21 mouse cellular contexts compared by ENCODE assay signal in the genomic region with DNA sequence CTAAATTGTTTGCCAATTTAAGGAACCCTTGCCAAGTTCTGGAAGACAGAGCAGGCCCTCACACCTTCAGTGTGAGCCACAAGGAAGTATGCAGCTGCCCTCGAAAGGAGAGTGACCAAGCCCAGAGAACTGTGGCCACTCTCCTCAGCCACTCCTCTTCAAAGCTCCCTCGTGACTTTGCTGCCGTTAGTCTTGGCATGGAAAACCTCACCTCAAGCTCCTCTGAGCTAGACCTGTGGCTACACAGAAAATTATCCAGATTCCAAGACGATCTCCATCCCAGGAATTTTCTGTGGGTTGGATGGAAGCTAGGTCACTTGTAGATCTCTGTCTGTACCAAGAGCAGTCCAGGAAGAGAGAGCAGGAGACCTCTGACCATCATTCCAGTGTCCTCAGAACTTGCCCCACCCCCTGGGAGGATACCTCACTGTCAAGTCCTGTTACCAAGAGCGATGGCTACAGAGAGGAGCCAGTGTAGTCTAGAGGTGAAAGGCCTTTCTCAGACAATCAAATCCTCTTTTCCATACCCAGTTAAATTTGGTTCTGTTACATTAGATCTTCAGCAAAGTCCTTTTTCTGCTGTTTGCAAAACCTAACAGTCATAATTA.
DNase-seq lines count a peak whose midpoint lies in the region; ATAC-seq lines count a peak whose summit lies in the region.
"Had no signal": no experiment of that assay in that cellular context is flagged by ENCODE, and none has a peak within 500 bp of the region (broad histone marks: within the 10 kb centered on the region; RNA-seq: fewer than 3 reads in every experiment).

No protein-coding gene starts in this region.

- 87% methylated on average over 5 of the region's 5 CpGs for WGBS in forebrain, embryonic 15.5 days
- whole genome bisulfite sequencing in forebrain, embryonic 11.5 days: 83% methylated on average over 5 of the region's 5 CpGs
- WGBS in kidney, embryonic 16.5 days: 68% methylated on average over 5 of the region's 5 CpGs
- WGBS in neural tube, embryonic 13.5 days: 83% methylated on average over 5 of the region's 5 CpGs

- H3K27ac ChIP-seq in forebrain, embryonic 15.5 days (replicated peaks): peak overlapping the region; percentile 70
- no peak overlapping the region for H3K27ac ChIP-seq in forebrain, embryonic 11.5 days (ENCODE audit: low read depth, low read length)
- no peak overlapping the region for H3K27ac ChIP-seq in kidney, embryonic 16.5 days (ENCODE audit: low read length)
- 0 out of 2 replicates have a peak overlapping the region, but pooled peaks have one; percentile 18 for H3K27ac ChIP-seq in neural tube, embryonic 13.5 days (replicated peaks)
- H3K27ac ChIP-seq: heart, adult 2 months; hindbrain, embryonic 12.5 days; limb, embryonic 15.5 days; liver, embryonic 15.5 days; macrophage; stomach, postnatal 0 days had no signal

- no peaks in the 10 kb centered on the region for H3K27me3 ChIP-seq in forebrain, embryonic 15.5 days
- no peaks in the 10 kb centered on the region for H3K27me3 ChIP-seq in forebrain, embryonic 11.5 days (ENCODE audit: control insufficient read depth, insufficient read depth, low read length)
- no peaks in the 10 kb centered on the region for H3K27me3 ChIP-seq in kidney, embryonic 16.5 days (ENCODE audit: insufficient read depth, low read length)
- no peaks in the 10 kb centered on the region for H3K27me3 ChIP-seq in neural tube, embryonic 13.5 days
- H3K27me3 ChIP-seq: hindbrain, embryonic 12.5 days; limb, embryonic 15.5 days; liver, embryonic 15.5 days had no signal

- H3K9me3 ChIP-seq in forebrain, embryonic 15.5 days: no peaks in the 10 kb centered on the region
- no peaks in the 10 kb centered on the region for H3K9me3 ChIP-seq in forebrain, embryonic 11.5 days (ENCODE audit: control insufficient read depth, low read length)
- no peaks in the 10 kb centered on the region for H3K9me3 ChIP-seq in kidney, embryonic 16.5 days (ENCODE audit: low read length)
- H3K9me3 ChIP-seq in neural tube, embryonic 13.5 days: no peaks in the 10 kb centered on the region
- H3K9me3 ChIP-seq: hindbrain, embryonic 12.5 days; limb, embryonic 15.5 days; liver, embryonic 15.5 days had no signal

- H3K4me1 ChIP-seq in forebrain, embryonic 15.5 days: no peaks in the 10 kb centered on the region
- no peaks in the 10 kb centered on the region for H3K4me1 ChIP-seq in forebrain, embryonic 11.5 days (replicated peaks; ENCODE audit: control insufficient read depth, insufficient read depth, low read length)
- peaks cover 23% of the 10 kb centered on the region for H3K4me1 ChIP-seq in kidney, embryonic 16.5 days (ENCODE audit: insufficient read depth, low read length)
- no peaks in the 10 kb centered on the region for H3K4me1 ChIP-seq in neural tube, embryonic 13.5 days (replicated peaks)
- H3K4me1 ChIP-seq: hindbrain, embryonic 12.5 days; liver, embryonic 15.5 days had no signal

- H3K4me2 ChIP-seq in forebrain, embryonic 15.5 days (replicated peaks): no peak overlapping the region
- no peak overlapping the region for H3K4me2 ChIP-seq in forebrain, embryonic 11.5 days (ENCODE audit: low read depth, low read length, severe bottlenecking)
- no peak overlapping the region for H3K4me2 ChIP-seq in kidney, embryonic 16.5 days (replicated peaks; ENCODE audit: low read depth, low read length)
- no peak overlapping the region for H3K4me2 ChIP-seq in neural tube, embryonic 13.5 days
- H3K4me2 ChIP-seq: hindbrain, embryonic 12.5 days; limb, embryonic 15.5 days; liver, embryonic 15.5 days; midbrain, embryonic 11.5 days had no signal

- H3K9ac ChIP-seq in forebrain, embryonic 15.5 days (replicated peaks): no peak overlapping the region
- H3K9ac ChIP-seq in forebrain, embryonic 11.5 days (ENCODE audit: low read length): no peak overlapping the region
- no peak overlapping the region for H3K9ac ChIP-seq in kidney, embryonic 16.5 days (replicated peaks; ENCODE audit: low read length)
- H3K9ac ChIP-seq in neural tube, embryonic 13.5 days: no peak overlapping the region
- H3K9ac ChIP-seq: hindbrain, embryonic 12.5 days; limb, embryonic 15.5 days; liver, embryonic 15.5 days had no signal

- no peak for ATAC-seq in forebrain, embryonic 15.5 days (replicated peaks)
- no peak for ATAC-seq in forebrain, embryonic 11.5 days (replicated peaks; ENCODE audit: low FRiP score)
- no peak for ATAC-seq in kidney, embryonic 16.5 days (ENCODE audit: low FRiP score, low TSS enrichment)
- ATAC-seq in neural tube, embryonic 13.5 days (ENCODE audit: low read depth): no peak
- ATAC-seq: intestine, embryonic 16.5 days had no signal

- no peak overlapping the region for H3K4me3 ChIP-seq in forebrain, embryonic 15.5 days
- no peak overlapping the region for H3K4me3 ChIP-seq in forebrain, embryonic 11.5 days (ENCODE audit: low read depth, low read length)
- no peak overlapping the region for H3K4me3 ChIP-seq in kidney, embryonic 16.5 days (ENCODE audit: low read length)
- no peak overlapping the region for H3K4me3 ChIP-seq in neural tube, embryonic 13.5 days
- H3K4me3 ChIP-seq: heart, adult 2 months; hindbrain, embryonic 12.5 days; limb, embryonic 15.5 days; liver, embryonic 15.5 days had no signal

- no peak for DNase-seq in forebrain, embryonic 11.5 days (ENCODE audit: low spot score)
- peak; percentile 60 for DNase-seq in kidney, adult 11 months
- DNase-seq in neural tube, embryonic 10.5 days (ENCODE audit: extremely low spot score, low spot score): no peak
- DNase-seq in lung, postnatal 36 days: peak; percentile 68
- DNase-seq in spleen, postnatal 14 days (ENCODE audit: low spot score in 2 of 2): no peak
- DNase-seq: adrenal gland, adult 2 months; B cell, adult 2 months; cerebellum, adult 2 months; gastrocnemius, postnatal 10 days; heart, adult 2 months; right cerebral cortex, postnatal 4 days had no signal

- no peaks in the 10 kb centered on the region for H3K36me3 ChIP-seq in forebrain, embryonic 15.5 days
- no peaks in the 10 kb centered on the region for H3K36me3 ChIP-seq in forebrain, embryonic 11.5 days (ENCODE audit: control insufficient read depth, insufficient read depth, low read length)
- no peaks in the 10 kb centered on the region for H3K36me3 ChIP-seq in kidney, embryonic 16.5 days (ENCODE audit: insufficient read depth, low read length)
- H3K36me3 ChIP-seq in neural tube, embryonic 13.5 days: no peaks in the 10 kb centered on the region
- H3K36me3 ChIP-seq: hindbrain, embryonic 12.5 days; limb, embryonic 15.5 days; liver, embryonic 15.5 days had no signal

Comparison
In these comparisons a context has a peak if more than half of its experiments do, and no peak if none do; other contexts are left out.
1. H3K27ac ChIP-seq: peak in forebrain, embryonic 15.5 days (single experiment) and neural tube, embryonic 13.5 days (single experiment); none in forebrain, embryonic 11.5 days (single experiment) and kidney, embryonic 16.5 days (single experiment).
2. DNase-seq: peak in kidney, adult 11 months (single experiment) and lung, postnatal 36 days (single experiment); none in forebrain, embryonic 11.5 days (single experiment), neural tube, embryonic 10.5 days (single experiment) and spleen, postnatal 14 days (0 of 2).